Mouse (Mus musculus) gastrocnemius, postnatal 25 days (tissue): ENCODE measurements around the gene Kif3a. TPM values are rescaled to one million over a fixed set of nuclear protein-coding genes. Genes with fewer than 3 reads are reported as not detected.
A peak's percentile ranks its signal among the peaks of the same experiment; 100 is the strongest.

Experiments
- DNase-seq: peaks from one replicate; pipeline ENCODE4 v3.0.0; 2022
- long read RNA-seq, 2 experiments: library from polyadenylated mRNA; stranded (forward); transcript quantifications; one replicate each; pipeline ENCODE4 v2.0.0; 2021
- total RNA-seq, 2 experiments: library from RNA; stranded (reverse); gene quantifications; 1 replicate in 1 of 2; 2 replicates in 1 of 2; pipeline ENCODE4 v1.2.3; 2021

Kif3a gene
- 1 to 10 TPM; 4.0 to 5.3 TPM for total RNA-seq
- long read RNA-seq, experiment 1, partial matches to known transcripts: 0 of 2 reads
- long read RNA-seq, experiment 1, other reads (novel, unspliced or antisense): 1 of 2 reads
- long read RNA-seq, experiment 2, partial matches to known transcripts: 4 of 7 reads
- long read RNA-seq, experiment 2, other reads (novel, unspliced or antisense): 0 of 7 reads

DNA sequence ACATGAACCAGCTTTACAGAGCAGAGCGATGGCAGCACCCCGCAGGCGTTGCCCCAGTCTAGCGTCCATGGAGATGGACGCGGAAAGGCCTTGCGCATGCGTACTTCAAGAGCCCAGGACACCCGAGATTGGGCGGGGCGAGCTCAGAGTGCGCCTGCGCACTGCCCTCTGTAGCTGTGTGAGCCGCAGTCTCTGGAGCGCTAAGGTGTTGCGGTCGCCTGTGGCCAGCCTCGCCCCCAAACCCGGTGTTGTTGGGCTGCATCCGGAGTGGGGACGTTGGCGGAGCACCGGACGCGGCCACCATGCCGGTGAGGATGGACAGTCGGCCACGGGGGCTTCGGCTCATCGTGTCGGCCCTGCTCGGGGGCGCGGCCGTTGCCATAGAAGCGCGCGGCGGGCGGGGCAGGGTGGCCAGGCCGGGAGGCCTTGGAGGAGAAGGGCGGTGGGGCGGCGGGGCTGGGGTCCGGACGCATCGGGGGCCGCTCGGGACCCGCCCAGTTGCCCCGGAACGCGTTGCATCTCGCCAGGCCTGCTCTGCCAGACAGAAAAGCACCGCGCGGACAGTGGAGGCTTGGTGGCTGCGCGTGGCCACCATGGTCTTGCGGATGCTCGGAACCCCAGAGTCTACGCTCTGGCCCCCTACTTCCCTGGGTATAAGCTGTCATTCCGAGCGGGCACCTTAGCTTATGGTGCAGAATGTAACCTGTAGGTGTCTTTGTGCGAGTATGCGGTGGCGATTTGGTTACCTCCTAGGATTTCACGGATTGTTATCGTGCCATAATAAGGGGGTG lies at the start of gene Kif3a:
Gene Kif3a (plus strand): TSS at position 156 of the 791 bp plus-strand sequence.
- DNase-seq: peak; percentile 92

DNA sequence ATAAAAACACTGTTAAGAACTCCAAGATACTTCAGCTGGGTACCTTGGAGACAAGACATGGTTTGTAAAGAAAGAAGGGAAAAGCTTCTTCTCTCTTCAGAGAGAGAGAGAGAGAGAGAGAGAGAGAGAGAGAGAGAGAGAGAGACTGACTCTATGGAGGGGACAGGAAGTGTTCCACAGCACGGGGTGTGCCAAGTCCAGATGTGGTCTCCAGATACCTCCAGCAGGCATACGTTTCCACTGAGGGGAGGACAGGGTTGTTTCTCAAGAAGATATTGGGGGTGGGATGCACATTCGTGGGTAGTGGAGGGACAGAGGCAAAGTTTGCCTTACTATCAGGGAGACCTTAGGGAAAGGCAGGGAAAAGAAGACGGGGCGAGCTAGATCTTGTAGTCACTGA lies 48.4 kb upstream of the Kif3a start:
- no peak for DNase-seq

DNA sequence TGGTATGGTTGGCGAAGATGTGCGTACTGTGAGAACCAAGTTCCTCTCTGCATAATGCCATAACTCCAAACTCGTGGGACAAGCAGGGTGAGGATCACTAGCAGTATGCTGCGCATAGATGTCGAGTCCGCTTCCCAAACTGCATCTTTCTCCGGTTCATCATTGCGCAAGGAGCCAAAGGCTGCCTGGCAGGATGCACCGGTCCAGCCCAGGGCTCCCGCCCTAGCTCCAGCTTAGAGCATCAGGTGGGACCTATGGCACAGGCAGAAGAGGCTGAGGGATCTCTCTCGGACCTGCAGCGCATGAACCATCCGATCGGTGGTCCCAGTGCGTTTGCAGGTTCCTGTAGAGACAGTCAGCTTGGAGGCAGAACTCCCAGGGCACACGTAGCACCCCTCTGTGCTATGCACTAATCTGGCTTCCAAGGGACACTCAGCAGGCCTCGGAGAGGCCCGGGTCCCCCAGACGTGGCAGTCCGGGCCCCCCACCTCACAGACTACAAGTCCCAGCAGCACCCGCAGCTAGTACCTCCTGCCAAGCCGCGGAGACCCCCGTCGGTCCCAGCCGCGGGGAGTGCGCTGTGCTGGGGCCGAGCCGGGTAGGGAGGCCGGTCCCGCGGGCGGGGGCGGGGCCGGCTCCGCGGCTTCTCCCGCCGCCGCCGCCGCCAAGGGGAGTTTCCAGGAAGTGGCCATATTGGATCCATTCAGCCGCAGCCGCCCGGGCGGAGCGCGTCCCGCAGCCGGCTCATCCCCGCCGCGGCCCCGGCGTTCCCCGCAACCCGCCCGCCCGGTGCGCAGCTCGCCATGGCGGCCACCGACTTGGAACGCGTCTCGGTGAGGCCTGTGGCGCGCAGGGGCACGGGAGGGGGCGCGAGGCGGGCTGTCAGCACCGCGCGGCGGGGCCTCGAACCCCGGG lies 47.7 kb upstream of the Kif3a start, which contains the start of gene Sept8:
Gene Sept8 (plus strand): TSS at position 51 of the 915 bp plus-strand sequence.
- peak; percentile 70 for DNase-seq

DNA sequence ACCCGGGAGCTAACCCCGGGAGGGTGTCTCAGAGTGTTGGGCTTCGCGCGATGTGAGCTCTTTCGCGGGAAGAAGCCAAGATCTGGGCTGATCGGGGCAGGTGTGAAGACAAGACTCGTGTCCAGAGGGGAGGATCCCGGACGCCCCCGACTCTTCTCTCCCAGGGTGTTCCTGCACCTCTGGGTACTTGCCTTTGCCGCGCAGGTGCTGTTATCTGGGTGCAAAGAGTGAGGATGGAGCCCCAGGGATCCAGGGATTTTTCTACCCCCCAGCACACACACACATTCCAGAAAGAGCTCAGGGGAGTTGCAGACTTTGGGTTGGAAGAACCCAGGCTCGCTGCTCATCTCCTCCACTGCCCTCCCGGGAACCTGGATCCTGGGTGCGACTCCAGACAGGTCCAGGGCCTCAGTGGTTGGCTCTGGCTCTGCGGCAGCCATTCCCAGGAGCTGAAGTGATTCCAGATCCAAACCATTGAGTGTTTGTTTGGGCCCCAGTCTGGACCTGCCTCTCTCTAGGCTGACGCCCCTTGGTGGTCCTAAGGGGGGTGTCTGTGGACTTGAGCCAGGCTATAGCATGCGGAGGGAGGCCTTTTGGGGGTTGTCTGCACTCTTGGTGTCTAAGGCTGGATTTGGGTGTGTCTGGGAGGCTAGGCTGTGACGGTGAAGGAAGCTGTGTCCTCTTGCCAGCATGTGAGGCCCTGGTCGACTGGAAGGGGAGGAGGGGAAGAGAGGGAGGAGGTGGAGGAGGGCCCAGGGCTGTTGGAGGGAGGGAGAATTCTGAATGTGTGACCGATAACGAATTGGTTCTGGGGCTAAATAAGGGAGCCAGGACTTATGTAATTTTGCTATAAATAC lies 46.8 kb upstream of the Kif3a start:
- DNase-seq: peak; percentile 75

DNA sequence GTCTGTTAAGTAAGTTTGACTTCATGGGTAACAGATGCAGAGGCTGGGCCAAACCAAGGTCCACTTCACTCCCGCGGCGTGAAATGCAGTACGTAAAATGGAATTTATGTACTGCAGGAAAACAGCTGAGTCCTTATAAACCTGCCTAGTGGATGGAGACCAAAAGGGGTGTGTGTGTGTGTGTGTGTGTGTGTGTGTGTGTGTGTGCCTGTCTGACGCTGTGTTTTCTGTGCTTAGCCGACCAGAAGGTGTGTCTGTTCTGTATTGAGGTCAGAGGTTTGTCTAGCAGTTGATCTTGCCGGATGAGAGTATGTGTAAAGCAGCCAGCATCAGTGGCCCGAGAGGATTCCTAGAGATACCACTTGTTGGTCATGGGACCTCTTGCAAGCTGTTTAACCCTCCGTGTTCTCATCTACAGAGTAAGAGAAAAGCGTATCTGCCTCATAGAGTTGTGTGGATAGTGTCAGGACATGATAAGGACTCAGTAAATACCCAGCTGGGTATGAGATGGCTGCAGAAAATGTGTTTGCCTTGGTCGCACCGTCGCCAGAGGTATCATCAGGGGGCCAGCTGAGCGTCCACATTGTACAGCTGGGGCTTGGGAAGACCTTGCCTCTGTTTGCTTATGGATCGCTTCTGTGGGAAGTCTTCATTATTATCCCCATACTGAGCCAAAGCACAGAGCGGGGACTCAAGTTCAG lies 45.9 kb upstream of the Kif3a start:
- DNase-seq: no peak

DNA sequence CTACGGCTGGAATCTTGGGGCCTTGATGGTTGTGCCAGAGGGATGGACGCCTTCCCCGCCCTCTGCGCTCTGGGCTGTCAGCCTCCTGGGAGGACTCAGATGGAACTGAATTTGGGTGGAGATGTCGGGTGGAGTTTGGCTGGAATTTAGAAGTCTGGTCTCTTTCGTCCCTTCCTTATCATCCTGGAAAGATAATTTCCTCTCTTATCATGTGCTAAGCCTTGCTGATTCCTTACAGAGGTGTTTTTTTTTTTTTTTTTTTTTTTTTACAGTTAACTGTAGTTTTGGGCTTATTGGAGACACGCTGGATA lies 45.4 kb upstream of the Kif3a start:
- DNase-seq: peak; percentile 73

DNA sequence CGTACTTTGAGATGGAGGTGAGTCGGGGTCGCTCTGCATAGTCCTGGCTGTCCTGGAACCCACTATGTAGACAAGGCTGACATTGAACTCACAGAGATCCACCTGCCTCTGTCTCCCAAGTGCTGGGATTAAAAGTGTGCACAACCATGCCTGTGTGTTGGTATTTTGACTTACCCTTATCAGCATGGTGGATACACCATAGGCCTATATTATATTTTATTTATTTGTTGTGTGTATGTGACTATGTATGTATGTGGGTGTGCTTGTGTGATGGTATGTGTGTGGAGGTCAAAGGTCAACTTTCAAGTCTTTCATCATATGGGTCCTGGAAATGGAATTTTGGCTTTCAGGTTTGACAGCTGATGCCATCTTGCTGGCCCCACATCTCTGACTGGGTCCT lies 44.8 kb upstream of the Kif3a start:
- DNase-seq: no peak

DNA sequence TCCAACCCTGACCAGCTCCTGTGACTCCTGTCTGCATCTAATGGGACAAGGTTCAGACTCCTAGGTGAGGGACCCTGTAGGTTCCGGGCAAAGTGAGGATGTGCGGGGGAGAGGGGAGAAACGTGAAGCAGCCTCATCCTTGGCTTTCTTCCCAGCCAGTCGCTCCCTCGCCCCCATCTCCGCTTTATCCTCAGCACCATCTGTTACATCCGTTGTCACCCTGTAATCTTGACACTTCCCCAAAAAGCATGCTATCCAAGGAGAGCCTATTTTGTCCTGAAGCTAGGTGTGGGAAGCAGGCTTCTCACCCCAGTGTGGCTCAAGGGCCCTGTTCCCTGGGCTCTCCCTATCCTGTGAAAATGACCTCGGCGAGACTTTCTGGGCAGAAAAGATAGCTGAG lies 44.2 kb upstream of the Kif3a start:
- DNase-seq: no peak

DNA sequence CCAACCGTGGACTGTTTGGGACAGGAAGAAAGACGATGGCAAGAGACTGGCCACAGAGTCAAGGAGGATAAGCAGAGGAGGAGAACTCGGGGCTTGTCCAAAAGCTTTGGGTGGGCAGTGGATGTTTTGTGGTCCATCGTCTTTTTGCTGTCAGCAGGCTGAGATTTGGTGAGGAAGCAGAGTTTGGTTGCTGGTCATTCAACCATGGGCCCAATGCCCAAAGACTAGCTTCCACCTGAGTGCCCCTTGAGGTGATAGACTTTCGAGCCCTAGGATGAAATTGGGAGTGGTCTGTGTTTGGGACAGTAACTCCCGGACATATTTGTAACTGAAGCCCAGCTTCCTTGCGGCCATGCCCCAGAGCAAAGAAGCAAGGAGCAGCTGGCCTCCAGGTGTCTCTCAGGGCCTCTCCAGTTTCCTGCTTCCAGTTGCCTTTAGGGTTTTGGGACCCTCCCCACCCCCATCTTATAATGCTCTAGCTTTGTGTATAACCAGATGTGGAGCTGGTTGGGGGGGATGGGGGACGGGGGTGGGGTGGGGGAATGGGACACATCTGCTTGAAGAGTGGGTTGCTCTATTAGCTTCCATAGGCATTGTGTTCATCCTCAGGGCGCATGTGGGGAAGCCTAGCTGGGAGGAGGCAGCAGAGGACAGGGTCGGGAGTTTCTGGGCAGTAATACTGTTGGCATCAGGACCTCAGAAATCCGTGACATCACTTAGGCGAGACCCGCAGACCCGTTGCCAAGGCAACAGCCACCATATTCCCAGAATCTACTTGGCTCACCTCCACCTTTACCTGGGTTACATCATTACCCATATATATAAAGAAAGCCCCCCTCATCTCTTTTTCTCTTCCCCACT lies 43.4 kb upstream of the Kif3a start:
- no peak for DNase-seq

DNA sequence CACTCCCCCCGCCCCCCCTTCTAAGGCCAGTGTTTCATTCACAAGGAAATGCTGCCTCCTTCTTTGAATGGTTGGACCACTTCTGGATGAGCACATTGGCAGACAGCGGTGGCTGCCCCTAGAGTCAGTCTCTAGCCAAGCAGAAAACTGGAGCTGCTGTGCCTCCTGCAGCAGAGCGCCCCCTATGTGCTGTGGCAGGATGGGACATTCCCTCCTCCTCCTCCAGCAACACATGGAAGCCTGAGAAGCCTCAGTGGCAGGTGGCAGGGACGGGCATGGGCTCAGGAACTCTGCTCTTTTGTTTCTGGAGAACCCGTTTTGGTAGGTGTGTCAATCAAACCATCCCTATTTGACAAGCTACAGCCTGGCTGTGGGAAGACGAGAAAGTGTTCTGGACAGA lies 42.3 kb upstream of the Kif3a start:
- DNase-seq: no peak

DNA sequence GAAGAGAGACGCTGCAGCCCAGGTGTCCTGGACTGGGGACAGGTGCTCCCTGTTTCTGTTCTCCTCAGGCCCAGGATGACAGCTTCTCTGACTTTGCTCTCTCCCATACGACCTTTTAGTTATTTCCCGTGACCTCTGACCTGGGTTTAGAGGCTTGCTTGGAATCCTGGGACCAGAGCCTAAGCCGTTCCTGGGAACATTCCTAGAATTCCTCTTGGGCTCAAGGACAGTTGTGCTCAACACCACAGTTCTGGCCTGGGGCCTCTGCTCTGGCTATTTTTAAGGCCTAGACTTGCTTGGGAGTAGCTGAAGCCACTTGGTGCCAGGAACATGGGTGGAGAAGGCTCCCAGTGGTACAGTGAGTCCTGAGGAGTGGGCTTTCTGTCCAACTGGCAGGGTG lies 41.7 kb upstream of the Kif3a start:
- DNase-seq: peak; percentile 70

DNA sequence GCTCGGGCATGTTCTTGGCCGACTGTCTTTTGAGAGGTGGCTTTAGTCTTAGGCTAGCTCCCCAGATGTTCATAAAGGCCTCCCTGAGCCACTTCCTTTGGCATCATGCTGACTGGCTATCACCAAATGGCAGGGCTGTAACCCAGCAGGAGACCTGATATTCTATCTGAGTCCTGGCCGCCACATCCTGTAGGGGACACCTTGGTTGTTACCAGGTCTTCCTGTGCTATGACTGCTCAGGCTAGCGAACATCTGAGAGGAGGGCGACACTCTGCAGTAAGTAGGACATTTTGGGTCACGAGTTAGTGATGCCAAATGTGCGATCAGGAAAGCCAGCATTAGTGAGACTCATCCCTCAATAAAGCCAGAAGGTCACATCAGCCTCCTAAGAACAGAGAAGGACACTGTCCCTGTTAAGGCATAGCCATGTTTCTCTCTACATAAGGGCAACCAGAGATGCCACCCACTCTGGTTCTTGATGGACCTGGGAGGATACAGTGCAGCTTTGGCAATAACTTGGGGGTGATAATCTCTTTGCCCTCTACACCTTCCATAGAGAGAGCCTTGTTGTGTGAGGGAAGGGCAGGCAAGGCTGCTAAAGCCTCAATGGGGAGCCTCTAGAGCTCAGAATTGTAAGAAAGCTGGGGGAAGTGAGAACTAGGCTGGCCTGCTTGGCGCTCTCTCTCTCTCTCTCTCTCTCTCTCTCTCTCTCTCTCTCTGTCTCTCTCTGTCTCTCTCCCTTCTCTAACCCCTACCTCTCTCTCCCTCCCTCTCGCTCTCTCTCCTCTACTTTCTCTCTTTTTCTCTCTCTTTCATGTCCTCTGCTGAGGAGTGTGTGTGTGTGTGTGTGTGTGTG lies 38.6 kb upstream of the Kif3a start:
- no peak for DNase-seq

DNA sequence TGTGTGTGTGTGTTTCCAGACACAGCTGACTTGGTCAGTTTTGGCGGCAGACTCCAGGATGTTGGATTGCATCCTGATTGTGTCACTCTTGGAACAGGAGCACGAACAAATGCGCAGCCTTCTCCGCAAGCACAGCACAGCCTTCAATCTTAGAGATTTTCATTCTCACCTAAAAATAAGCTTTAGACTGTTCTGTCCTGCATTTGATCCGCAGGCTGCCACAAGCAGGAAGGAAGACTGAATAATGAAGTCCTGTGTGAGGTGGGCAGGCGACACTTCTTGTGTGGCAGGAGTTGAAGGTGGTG lies 38.0 kb upstream of the Kif3a start:
- peak; percentile 73 for DNase-seq

DNA sequence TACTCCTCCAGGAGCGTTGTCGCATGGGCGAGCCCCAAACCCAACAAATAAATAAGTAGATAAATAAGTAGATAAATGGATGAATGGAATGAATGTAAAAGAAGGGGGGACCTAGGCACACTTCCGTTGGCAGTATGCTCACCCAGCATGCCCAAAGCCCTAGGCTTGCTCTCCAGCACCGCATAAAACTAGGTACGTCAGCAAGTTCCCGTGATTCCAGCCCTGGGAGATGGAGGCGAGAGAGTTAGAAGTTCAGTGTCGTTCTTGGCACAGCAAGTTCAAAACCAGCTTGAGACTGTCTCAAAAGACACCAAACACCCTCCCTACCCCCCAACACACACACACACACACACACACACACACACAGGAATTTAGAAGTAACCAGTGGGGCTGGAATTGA lies 37.2 kb upstream of the Kif3a start:
- no peak for DNase-seq

DNA sequence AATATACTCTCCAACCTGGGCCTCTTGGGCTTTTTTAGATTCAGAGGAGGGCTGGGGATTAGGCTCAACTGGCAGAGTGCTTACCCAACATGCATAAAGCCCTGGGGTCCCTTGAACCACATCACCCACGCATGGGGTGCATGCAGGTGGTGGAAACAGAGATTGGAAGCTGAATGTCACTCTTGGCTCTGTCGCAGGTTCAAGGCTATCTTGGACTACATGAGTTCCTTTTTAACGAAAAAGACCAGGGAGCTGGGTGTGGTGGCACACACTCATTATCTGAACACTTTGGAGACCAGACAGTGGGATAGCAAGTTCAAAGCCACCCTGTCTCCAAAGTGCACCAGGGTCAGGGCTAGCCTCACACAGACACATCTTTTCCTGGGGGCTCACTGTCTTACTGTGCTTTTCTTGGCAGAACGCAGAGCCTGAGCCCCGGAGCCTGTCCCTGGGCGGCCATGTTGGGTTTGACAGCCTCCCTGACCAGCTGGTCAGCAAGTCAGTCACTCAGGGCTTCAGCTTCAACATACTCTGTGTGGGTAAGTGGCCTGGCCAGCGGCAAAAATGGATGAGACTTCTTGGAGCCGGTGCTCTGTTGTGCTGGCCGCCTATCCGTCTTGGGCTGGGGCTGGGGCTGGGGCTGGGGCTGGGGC lies 35.5 kb upstream of the Kif3a start:
- DNase-seq: no peak

DNA sequence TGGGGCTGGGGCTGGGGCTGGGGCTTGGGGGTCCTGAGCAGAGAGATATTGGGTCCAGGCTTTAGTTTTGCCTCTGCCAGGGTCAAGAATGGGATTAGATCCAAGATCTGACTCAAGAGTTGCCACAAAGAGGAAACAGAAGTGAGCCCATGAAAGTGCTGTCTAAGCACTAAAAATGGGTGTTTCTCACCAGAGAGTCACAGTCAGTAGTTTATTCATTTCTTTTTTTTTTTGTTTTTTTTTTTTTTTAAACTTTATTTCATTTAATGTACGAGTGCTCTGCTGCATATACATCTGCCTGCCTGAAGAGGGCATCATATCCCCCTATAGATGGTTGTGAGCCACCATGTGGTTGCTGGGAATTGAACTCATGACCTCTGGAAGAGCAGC lies 35.0 kb upstream of the Kif3a start:
- DNase-seq: no peak

DNA sequence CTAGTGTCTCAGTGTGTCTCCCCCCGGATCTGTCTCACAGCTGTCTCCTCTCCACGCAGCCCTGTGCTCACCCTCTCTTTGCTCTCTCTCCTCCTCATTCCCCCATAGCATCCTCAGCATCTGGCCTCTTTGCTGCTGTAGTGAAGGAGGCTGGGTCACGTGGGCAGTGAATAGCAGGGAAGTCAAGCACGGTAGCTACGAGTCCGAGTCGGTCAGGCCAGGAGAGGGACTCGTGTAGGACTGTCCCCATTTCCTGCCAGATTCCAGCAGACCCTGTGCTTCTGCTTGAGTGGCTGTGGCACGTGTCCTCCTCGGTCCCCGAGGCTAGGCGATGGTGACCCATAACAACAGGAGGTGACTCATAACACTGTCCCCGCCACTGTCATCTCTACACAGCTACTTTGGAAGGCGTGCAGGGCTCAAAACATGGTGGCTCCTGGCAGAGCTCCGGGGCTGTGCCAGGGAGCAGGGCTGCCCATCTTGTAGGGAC lies 28.1 kb upstream of the Kif3a start:
- no peak for DNase-seq

DNA sequence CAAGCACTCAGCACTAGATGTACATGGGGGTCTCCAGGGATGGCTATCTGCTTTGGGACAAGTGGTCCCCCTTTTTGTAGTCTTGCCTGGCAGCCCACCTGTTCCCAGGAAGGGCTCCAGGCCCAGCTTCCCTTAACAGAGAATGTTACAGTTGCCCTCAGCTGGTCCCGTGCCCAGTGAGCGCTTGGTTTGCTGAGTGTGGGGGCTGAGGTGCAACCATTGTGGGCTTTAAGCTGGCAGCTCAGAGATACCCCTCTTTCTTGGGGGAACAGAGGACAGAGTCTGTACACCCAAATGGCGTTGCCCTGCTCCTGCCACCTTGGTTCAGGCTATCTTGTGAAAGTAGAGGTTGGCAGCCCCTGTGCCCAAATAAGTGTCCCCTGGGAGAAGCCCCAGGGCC lies 26.8 kb upstream of the Kif3a start:
- DNase-seq: no peak

DNA sequence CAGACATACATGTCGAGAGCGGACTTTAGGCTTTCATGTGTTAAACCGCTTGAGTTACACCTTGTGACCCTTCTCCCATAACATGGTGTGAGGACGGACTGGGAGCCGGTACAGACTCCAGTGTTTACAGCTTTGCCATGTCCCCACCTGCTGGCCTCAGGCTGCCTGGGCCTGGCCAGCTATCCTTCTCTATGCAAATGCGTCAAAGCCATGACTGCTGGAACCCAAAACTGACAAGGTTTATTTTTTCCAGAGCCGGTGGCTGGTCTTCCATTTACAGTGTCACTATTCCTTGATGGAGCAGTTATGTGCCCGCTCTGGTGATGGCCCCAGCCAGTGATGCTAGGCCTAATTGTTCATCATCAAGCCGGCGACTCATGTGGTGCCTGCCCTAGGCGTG lies 26.0 kb upstream of the Kif3a start:
- no peak for DNase-seq
